Mouse (Mus musculus) liver, embryonic 14.5 days (tissue): ENCODE data around the gene Rom1.

ENCODE experiments used
- CTCF ChIP-seq: IDR thresholded peaks from 2 replicates; pipeline ENCODE4 v1.5.1; 2016; ENCODE audit warnings: antibody characterized with exemption, low read depth, control low read depth
- EP300 ChIP-seq: IDR thresholded peaks from 2 replicates; pipeline ENCODE4 v1.6.1; 2016; ENCODE audit warnings: antibody characterized with exemption, low read depth

DNA sequence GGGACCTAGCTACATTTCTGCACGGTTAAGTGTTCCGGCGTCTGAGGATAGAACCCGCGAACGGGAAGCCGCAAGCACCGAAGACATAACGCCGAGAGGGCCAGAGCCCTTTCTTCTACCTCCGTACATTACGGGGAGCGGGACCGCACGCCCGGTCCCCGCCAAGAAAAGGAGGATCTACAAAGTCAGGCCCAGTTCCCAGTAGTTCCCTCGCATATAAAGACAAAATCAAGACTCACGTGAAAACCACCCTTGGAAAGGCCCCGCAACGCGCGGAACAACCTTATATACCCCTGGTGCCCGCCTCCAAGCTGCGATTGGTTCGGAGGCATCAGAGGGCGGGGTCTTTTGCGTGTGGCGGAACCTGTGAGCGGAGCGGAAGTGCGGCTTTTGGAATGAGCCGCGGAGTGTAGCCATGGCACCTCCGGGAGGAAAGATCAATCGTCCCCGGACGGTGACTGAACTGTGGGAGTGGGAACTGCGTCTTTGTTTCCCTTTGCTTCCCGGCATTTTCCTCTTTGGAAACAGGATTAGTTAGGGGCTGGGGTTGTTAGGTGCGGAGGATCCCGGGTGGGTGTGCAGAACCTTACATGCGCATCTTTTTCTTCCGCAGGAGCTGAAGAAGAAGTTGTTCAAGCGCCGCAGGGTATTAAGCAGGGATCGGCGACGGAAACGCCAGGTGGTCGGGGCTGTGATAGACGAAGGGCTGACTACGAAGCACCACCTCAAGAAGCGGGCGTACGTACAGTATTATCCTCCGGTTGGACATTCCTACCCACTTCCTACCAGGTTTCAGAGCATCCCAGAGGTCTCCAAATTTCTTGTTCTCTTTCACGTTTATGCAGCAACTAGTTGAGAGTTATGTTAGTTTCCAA lies 40.4 kb downstream of the Rom1 start, which contains the start of the genes 1810009A15Rik and Gm49416:
- TF ChIP-seq CTCF, result no peak
- TF ChIP-seq EP300, result no peak
